25 mouse cellular contexts compared by ENCODE assay signal in genomic region chr12:71371948-71372347, GRCm38 (mm10).
DNase-seq lines count a peak whose midpoint lies in the region; ATAC-seq lines count a peak whose summit lies in the region.
"Had no signal": no experiment of that assay in that cellular context is flagged by ENCODE, and none has a peak within 500 bp of the region (broad histone marks: within the 10 kb centered on the region; RNA-seq: fewer than 3 reads in every experiment).

No protein-coding gene starts in this region.

- H3K4me3 ChIP-seq in embryonic facial prominence, embryonic 13.5 days = no peak overlapping the region
- H3K4me3 ChIP-seq in embryonic facial prominence, embryonic 10.5 days = no peak overlapping the region
- no peak overlapping the region for H3K4me3 ChIP-seq in hindbrain, embryonic 16.5 days (ENCODE audit: low read length)
- no peak overlapping the region for H3K4me3 ChIP-seq in hindbrain, embryonic 11.5 days (ENCODE audit: low read depth, low read length)
- no peak overlapping the region for H3K4me3 ChIP-seq in limb, embryonic 13.5 days
- H3K4me3 ChIP-seq in limb, embryonic 10.5 days = no peak overlapping the region
- H3K4me3 ChIP-seq: gastrocnemius, adult 2 months; hindbrain, embryonic 10.5 days; kidney, embryonic 15.5 days; limb, embryonic 15.5 days; midbrain, embryonic 13.5 days; neural tube, embryonic 13.5 days had no signal

- H3K9me3 ChIP-seq in embryonic facial prominence, embryonic 13.5 days = no peaks in the 10 kb centered on the region
- H3K9me3 ChIP-seq in embryonic facial prominence, embryonic 10.5 days = no peaks in the 10 kb centered on the region
- no peaks in the 10 kb centered on the region for H3K9me3 ChIP-seq in hindbrain, embryonic 16.5 days (ENCODE audit: control insufficient read depth, low read length)
- no peaks in the 10 kb centered on the region for H3K9me3 ChIP-seq in hindbrain, embryonic 11.5 days (ENCODE audit: control insufficient read depth, low read length)
- H3K9me3 ChIP-seq in limb, embryonic 13.5 days = no peaks in the 10 kb centered on the region
- no peaks in the 10 kb centered on the region for H3K9me3 ChIP-seq in limb, embryonic 10.5 days (replicated peaks)
- H3K9me3 ChIP-seq: G1E; hindbrain, embryonic 10.5 days; kidney, embryonic 15.5 days; limb, embryonic 15.5 days; midbrain, embryonic 13.5 days; neural tube, embryonic 13.5 days had no signal

- WGBS in embryonic facial prominence, embryonic 13.5 days = 43% methylated on average over 5 of the region's 5 CpGs
- WGBS in embryonic facial prominence, embryonic 10.5 days = 63% methylated on average over 5 of the region's 5 CpGs
- 71% methylated on average over 5 of the region's 5 CpGs for WGBS in hindbrain, embryonic 16.5 days
- WGBS in hindbrain, embryonic 11.5 days = 67% methylated on average over 5 of the region's 5 CpGs
- WGBS in limb, embryonic 13.5 days = 58% methylated on average over 5 of the region's 5 CpGs
- 71% methylated on average over 5 of the region's 5 CpGs for WGBS in limb, embryonic 10.5 days

- no peaks in the 10 kb centered on the region for H3K27me3 ChIP-seq in embryonic facial prominence, embryonic 13.5 days
- peaks cover 5% of the 10 kb centered on the region; the same call in 1 of the 2 replicates for H3K27me3 ChIP-seq in embryonic facial prominence, embryonic 10.5 days (replicated peaks; ENCODE audit: low read depth, poor library complexity, severe bottlenecking)
- H3K27me3 ChIP-seq in hindbrain, embryonic 16.5 days (replicated peaks; ENCODE audit: control insufficient read depth, insufficient read depth, low read length) = no peaks in the 10 kb centered on the region
- H3K27me3 ChIP-seq in hindbrain, embryonic 11.5 days (ENCODE audit: control insufficient read depth, insufficient read depth, low read length) = no peaks in the 10 kb centered on the region
- peaks cover 47% of the 10 kb centered on the region for H3K27me3 ChIP-seq in limb, embryonic 13.5 days
- no peaks in the 10 kb centered on the region for H3K27me3 ChIP-seq in limb, embryonic 10.5 days (ENCODE audit: low read depth, poor library complexity, severe bottlenecking)
- H3K27me3 ChIP-seq: kidney, embryonic 15.5 days; midbrain, embryonic 13.5 days had no signal

- no peak for DNase-seq in embryonic facial prominence, embryonic 10.5 days (ENCODE audit: low spot score)
- no peak for DNase-seq in hindbrain, embryonic 11.5 days (ENCODE audit: low spot score)
- no peak for DNase-seq in limb, embryonic 10.5 days (ENCODE audit: low spot score)
- peak; percentile 32 for DNase-seq in yolk sac, embryonic 10.5 days (ENCODE audit: low spot score)
- no peak for DNase-seq in embryo, embryonic 10.5 days (ENCODE audit: low spot score)
- DNase-seq: adrenal gland, adult 8-10 months; cerebellum, adult 9-10 months; gastrocnemius, adult 2 months; gastrocnemius, postnatal 36 days; heart, postnatal 14 days; kidney, adult 18-20 months; kidney, postnatal 4 days; lung, adult 2 months; lung, postnatal 10 days had no signal

- peaks cover 13% of the 10 kb centered on the region for H3K4me1 ChIP-seq in embryonic facial prominence, embryonic 13.5 days
- H3K4me1 ChIP-seq in embryonic facial prominence, embryonic 10.5 days = peaks cover 44% of the 10 kb centered on the region
- H3K4me1 ChIP-seq in hindbrain, embryonic 16.5 days (ENCODE audit: control insufficient read depth, insufficient read depth, low read depth, low read length) = peaks cover 4% of the 10 kb centered on the region
- H3K4me1 ChIP-seq in hindbrain, embryonic 11.5 days (replicated peaks; ENCODE audit: control insufficient read depth, insufficient read depth, low read length) = no peaks in the 10 kb centered on the region
- H3K4me1 ChIP-seq in limb, embryonic 13.5 days = peaks cover 19% of the 10 kb centered on the region
- peaks cover 36% of the 10 kb centered on the region for H3K4me1 ChIP-seq in limb, embryonic 10.5 days

- H3K36me3 ChIP-seq in embryonic facial prominence, embryonic 13.5 days = no peaks in the 10 kb centered on the region
- no peaks in the 10 kb centered on the region for H3K36me3 ChIP-seq in embryonic facial prominence, embryonic 10.5 days (replicated peaks)
- no peaks in the 10 kb centered on the region for H3K36me3 ChIP-seq in hindbrain, embryonic 16.5 days (ENCODE audit: control insufficient read depth, insufficient read depth, low read length)
- H3K36me3 ChIP-seq in hindbrain, embryonic 11.5 days (ENCODE audit: control insufficient read depth, insufficient read depth, low read length) = no peaks in the 10 kb centered on the region
- H3K36me3 ChIP-seq in limb, embryonic 13.5 days = no peaks in the 10 kb centered on the region
- no peaks in the 10 kb centered on the region for H3K36me3 ChIP-seq in limb, embryonic 10.5 days
- H3K36me3 ChIP-seq: G1E; hindbrain, embryonic 10.5 days; kidney, embryonic 15.5 days; limb, embryonic 15.5 days; midbrain, embryonic 13.5 days; neural tube, embryonic 13.5 days had no signal

- H3K9ac ChIP-seq in embryonic facial prominence, embryonic 13.5 days = no peak overlapping the region
- H3K9ac ChIP-seq in hindbrain, embryonic 16.5 days (ENCODE audit: low read depth, low read length) = no peak overlapping the region
- no peak overlapping the region for H3K9ac ChIP-seq in hindbrain, embryonic 11.5 days (ENCODE audit: low read depth, low read length)
- H3K9ac ChIP-seq in limb, embryonic 13.5 days = no peak overlapping the region
- H3K9ac ChIP-seq: kidney, embryonic 15.5 days; limb, embryonic 15.5 days; liver, embryonic 14.5 days; midbrain, embryonic 13.5 days; neural tube, embryonic 13.5 days had no signal

- no peak overlapping the region for H3K4me2 ChIP-seq in embryonic facial prominence, embryonic 13.5 days
- no peak overlapping the region for H3K4me2 ChIP-seq in hindbrain, embryonic 16.5 days (ENCODE audit: low read length)
- H3K4me2 ChIP-seq in hindbrain, embryonic 11.5 days (replicated peaks; ENCODE audit: low read depth, low read length) = no peak overlapping the region
- no peak overlapping the region for H3K4me2 ChIP-seq in limb, embryonic 13.5 days (replicated peaks)
- H3K4me2 ChIP-seq: kidney, embryonic 15.5 days; limb, embryonic 15.5 days; midbrain, embryonic 13.5 days; neural tube, embryonic 13.5 days had no signal

- ATAC-seq in embryonic facial prominence, embryonic 13.5 days (ENCODE audit: insufficient number of reproducible peaks, insufficient read depth, low FRiP score, low TSS enrichment, low read depth) = no peak
- peak; percentile 63; the same call in 1 of the 2 replicates for ATAC-seq in hindbrain, embryonic 16.5 days
- ATAC-seq in hindbrain, embryonic 11.5 days (ENCODE audit: low FRiP score) = no peak
- ATAC-seq in limb, embryonic 13.5 days (ENCODE audit: low FRiP score, low read depth) = 0 out of 2 replicates have a peak, but pooled peaks have one; percentile 48
- ATAC-seq: midbrain, embryonic 13.5 days had no signal

- H3K27ac ChIP-seq in embryonic facial prominence, embryonic 13.5 days = peak overlapping the region; percentile 44; the same call in 1 of the 2 replicates
- H3K27ac ChIP-seq in embryonic facial prominence, embryonic 10.5 days (replicated peaks) = no peak overlapping the region
- no peak overlapping the region for H3K27ac ChIP-seq in hindbrain, embryonic 16.5 days (ENCODE audit: low read depth, low read length)
- H3K27ac ChIP-seq in hindbrain, embryonic 11.5 days (ENCODE audit: low read depth, low read length) = no peak overlapping the region
- no peak overlapping the region for H3K27ac ChIP-seq in limb, embryonic 13.5 days
- no peak overlapping the region for H3K27ac ChIP-seq in limb, embryonic 10.5 days
- H3K27ac ChIP-seq: gastrocnemius, adult 2 months; hindbrain, embryonic 10.5 days; kidney, embryonic 15.5 days; limb, embryonic 15.5 days; liver, embryonic 14.5 days; macrophage; midbrain, embryonic 13.5 days; neural tube, embryonic 13.5 days had no signal

Comparison
In these comparisons a context has a peak if more than half of its experiments do, and no peak if none do; other contexts are left out.
1. ATAC-seq: peak in hindbrain, embryonic 16.5 days (single experiment) and limb, embryonic 13.5 days (single experiment); none in embryonic facial prominence, embryonic 13.5 days (single experiment) and hindbrain, embryonic 11.5 days (single experiment).